Mouse (Mus musculus) adrenal gland, adult (tissue): ENCODE measurements around the gene Dnajc5g.

ENCODE experiments used
- DNase-seq, 2 experiments: peaks; one replicate each; pipeline ENCODE4 v3.0.0; 2022 to 2023; ENCODE audit warnings: low spot score in 1 of 2; ENCODE audit not compliant: inconsistent age in 2 of 2

The Dnajc5g gene

DNA sequence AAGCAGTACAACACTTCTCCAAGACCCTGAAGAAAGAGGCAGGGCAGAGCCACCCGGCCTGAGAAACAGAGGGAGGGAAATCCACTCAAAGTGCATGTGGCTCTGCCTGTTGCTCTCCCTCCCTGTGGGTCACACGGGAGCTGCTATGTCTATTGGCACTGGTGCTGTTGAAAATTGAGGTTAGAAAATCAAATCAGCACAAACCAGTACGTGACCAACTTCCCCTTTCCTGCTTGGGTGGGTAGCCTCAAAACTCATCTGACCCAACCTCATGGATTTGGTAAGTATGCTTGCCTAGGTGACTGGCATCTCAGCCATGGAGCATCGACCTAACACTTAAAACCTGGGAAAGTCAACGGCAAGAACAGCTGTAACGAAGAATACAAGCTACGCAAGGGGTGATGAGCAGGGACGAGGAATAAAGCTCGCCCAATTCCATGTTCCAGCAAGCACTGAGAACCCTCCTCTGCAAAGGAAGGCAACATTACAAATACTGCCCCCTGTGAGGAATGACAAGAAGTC lies at the start of gene Dnajc5g:
Dnajc5g (plus strand) TSS at position 472 of the 522 bp plus-strand sequence.
- DNase-seq: no peak

GRCm38 (mm10) chr5:31069810-31070209 lies 36.3 kb upstream of the Dnajc5g start:
- no peak for DNase-seq

DNA sequence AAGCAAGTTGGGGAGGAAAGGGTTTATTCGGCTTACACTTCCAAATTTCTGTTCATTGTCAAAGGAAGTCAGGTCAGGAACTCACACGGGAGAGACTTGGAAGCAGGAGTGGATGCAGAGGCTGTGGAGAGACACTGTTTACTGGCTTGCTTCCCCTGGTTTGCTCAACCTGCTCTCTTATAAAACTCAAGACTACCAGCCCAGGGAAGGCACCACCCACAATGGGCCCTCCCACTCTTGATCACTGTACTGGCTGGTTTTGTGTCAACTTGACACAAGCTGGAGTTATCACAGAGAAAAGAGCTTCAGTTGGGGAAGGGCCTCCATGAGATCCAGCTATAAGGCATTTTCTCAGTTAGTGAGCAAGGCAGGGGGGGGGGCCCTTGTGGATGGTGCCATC lies 35.0 kb upstream of the Dnajc5g start:
- DNase-seq: no peak

- no peak for DNase-seq
These were observed 34.3 kb upstream of the Dnajc5g start for GRCm38 (mm10) chr5:31071821-31072220.

GRCm38 (mm10) chr5:31073176-31073575 lies 32.9 kb upstream of the Dnajc5g start:
- DNase-seq: peak; percentile 58 to 64

DNA sequence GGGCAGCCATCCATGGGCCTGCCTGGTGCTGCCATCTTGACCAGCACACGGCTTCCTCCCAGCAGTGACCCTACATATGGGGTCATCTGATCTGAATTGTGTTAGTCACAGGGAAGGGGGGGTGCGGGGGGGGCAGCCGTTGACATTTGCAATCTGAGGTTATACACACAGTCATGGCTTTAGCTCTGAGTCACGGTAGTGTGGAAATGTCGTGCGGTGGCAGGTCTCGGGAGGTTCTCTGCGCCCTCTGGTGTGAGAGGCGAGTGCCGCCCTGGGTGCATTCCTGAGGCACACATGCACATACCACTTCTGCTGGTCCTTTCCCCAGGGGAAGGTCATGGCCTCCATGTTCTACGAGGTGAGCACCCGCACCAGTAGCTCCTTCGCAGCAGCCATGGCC lies 29.7 kb upstream of the Dnajc5g start:
- peak; percentile 77 to 82 for DNase-seq

DNA sequence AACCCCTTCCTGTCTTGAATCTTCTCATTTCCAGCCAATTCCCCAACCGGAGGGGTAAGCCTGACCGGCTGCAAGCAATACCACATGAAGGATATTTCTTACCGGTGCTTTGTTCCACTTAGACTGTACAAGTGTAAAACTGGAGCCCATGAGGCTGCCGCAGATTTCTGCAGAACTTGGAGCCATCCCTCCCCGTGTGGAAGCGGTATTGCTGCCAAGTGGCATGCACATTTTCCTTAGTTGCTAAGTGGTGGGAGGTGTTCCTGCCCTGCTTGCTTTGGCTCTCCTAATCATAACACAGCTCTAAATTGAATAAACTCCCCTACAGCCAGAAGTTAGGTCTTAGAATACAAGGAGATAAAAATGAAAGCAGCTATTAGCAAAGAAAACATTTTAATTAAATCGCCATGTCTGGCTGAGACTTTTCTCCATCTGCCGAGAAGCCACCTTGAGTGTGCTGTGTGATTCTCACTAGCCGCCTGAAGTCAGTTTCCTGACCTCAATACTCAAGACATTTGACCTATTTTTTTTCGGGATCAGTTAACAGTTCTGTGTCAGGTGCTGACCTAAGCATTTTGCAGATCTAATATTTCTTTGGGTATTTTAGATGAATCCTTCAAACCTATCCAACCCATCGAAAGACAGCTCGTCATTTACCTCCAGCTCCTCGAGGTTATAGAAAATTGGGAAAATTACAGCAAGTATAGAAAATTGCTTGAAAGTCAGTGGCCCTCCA lies 25.9 kb upstream of the Dnajc5g start:
- DNase-seq: no peak

DNA sequence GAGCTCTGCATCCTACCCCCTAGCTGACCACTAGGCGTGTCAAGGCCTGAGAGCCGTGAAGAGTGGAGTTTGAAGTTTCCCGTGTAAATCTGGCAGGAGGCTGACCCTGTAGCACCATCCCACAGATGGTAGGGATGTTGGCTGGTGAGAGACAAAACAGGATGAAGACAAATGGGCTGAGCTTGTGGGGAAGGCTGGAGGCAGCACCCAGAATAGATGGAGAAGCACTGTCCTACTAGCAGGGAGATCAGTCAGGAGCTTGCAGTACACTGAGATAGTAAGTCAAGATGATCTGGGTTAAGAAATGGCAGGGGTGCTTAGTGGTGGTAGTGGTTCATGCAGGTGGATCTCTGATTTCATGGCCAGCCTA lies 25.3 kb upstream of the Dnajc5g start:
- DNase-seq: no peak

DNA sequence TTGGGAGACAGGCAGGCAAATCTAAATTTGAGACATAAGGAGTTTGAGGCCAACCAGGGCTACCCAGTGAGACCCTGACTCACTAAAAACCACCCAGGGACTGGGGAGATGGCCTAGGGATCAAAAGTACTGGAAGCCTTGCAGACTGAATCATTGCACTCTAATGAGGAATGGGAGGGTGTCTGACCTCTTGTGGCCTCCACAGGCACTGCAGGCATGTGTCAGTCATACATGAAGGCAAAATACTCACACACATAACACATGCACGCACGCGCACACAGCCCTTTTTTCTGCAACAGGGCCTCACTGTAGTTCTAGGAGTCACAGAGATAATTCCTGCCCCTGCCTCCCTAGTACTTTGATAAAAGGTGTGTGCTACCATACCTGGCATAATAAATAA lies 24.7 kb upstream of the Dnajc5g start:
- DNase-seq: peak; percentile 55 to 79

DNA sequence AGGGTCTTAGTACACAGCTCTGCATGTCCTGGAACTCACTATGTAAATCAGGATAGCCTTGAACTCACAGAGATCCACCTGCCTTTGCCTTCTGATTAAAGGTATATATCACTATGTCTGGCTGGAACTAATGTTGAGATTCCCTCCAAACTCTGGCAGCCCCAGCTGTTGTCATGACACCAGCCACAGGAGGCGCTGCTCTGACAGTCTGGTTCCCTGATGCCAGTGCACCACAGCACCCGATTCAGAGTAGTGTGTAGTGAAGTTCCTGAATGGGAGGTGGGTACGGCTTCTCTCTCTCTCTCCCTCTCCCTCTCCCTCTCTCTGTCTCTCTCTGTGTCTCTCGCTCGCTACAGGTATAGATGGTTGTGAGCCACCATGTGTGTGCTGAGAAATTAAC lies 23.7 kb upstream of the Dnajc5g start:
- peak; percentile 60 to 81 for DNase-seq

- peak; percentile 39 to 72 for DNase-seq
These were observed 23.0 kb upstream of the Dnajc5g start for GRCm38 (mm10) chr5:31082935-31083625.

- no peak for DNase-seq
These were observed 22.1 kb upstream of the Dnajc5g start for GRCm38 (mm10) chr5:31083949-31084348.

DNA sequence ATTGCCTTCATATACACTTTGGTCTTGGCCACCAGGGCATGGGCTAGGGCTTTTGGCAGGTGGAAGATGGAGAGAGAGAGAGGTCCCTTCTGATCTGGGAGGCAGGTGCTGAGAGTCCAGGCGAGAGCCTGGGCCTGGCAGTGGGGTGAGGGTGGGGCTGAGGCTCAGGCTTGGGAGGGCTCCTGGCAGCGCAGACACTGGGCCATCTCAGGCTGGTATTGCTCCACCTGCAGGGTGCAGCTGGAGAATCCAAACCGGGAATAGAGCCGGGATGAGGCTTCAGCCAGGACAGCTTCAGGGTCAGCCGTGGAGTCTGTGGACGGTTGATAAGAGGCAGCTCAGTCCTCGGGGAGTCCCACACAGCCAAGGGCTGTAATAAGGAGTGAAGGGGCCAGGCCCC lies 19.5 kb upstream of the Dnajc5g start:
- peak in 1 of 2 experiments; percentile 30 for DNase-seq

GRCm38 (mm10) chr5:31087131-31087530 lies 19.0 kb upstream of the Dnajc5g start:
- DNase-seq: peak in 1 of 2 experiments; percentile 31

DNA sequence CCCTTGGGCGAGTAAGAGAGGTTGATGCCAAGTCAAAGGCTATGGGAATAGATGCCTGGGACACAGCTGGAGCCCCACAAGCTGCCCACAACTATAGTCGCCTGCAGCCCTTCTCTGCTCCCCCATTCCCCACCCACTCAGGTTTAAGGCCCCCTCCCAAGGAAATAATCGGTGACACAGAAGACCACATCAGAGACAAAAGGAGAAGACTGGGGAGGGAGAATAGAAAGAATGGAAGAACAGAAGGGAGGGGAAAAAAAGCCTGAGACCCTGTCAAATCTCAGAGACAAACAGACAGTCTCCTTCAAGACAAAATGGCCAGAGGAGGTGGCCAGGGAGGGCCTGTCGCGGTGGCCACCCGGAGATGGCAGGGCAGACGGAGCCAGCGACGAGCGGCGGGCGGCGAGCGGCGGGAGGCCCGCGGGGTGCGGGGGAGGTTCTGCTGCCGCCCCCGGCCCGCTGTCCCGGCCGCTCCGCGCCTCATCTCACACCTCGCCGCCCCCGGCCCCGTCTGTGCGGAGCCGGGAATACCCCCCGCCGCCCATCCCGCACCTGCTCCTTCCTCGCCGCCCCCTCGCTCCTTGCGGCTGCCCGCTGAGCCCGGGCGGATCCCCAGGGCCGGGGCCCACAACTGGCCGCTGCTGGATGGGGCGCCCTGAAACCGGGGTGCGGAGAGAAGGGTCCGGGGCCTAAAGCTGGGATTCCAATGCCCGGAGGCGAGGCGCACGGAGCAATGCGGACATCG lies 13.7 kb upstream of the Dnajc5g start:
- no peak for DNase-seq

DNA sequence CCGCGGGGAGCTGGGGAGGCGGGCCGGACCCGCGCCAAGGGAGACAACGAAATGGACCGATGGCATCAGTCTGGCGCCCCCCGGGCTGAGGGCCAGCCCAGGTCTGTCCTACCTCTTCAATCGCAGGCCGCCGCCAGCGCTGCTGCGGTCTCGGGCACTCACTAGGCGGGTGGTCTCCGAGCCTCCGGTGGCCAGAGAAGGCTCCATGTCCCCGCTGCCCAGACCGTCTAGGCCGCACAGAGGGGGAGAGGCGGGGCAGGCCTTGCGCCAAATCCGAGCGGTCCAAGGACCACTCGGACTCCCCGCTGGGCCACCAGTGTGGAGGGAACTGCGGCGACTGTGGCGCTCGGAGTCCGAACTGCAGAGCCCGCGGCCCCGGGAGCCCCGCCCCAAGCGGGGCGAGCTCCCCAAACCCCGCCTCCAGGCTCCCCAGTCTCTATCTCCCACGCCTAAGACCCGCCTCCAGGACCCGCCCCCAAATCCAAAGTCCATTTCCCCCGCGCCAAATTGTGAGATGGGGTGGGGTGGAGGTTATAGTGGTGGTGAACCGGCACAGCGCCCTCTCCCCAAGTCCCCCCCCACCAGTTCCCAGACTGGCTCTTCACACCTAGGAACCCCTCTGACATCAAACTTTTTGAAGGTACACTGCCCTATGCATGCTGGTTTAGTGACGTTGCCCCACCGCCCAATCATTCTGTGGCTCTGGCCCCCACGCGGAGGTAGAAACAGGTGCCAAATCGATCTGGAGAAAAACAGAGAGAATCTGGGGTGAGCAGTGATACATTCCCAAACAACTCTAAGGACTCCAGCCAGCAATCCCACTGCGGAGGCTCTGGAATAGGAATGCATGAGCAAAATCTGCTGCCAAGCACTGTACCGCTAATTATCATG lies 12.7 kb upstream of the Dnajc5g start:
- DNase-seq: peak; percentile 40 to 67

DNA sequence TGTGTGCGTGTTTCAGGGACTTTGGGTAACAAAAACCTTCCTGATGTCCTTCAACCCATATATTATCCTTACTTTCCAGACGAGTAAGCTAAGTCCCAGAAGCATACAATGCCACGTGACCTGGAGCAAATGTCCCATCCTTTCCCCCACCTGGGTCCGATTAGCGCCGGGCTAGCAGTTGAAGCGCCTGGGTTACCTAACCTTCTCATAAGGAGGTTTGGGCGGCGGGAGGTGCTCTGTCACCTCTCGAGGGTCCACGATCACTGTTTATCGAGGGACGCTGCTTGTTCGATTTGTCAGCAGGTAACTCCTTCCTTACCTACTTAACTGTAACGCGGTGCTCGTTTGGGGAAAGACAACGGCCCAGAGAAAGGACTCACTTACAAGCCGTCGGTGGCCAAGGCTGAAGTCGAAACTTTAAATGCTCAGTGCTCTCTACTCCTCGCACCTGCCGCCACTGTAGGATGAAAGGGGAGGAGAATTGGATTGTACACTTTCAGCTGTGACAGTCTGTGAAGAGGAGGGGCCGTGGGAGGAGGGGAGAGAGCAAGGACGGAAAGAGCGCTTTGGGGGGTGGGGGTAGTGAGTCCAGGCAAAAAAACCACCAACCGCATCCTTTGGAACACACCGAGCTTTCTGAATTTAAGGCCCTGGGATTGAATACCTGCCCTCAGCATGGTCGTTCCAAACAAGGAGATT lies 11.8 kb upstream of the Dnajc5g start:
- peak in 1 of 2 experiments; percentile 33 for DNase-seq

DNA sequence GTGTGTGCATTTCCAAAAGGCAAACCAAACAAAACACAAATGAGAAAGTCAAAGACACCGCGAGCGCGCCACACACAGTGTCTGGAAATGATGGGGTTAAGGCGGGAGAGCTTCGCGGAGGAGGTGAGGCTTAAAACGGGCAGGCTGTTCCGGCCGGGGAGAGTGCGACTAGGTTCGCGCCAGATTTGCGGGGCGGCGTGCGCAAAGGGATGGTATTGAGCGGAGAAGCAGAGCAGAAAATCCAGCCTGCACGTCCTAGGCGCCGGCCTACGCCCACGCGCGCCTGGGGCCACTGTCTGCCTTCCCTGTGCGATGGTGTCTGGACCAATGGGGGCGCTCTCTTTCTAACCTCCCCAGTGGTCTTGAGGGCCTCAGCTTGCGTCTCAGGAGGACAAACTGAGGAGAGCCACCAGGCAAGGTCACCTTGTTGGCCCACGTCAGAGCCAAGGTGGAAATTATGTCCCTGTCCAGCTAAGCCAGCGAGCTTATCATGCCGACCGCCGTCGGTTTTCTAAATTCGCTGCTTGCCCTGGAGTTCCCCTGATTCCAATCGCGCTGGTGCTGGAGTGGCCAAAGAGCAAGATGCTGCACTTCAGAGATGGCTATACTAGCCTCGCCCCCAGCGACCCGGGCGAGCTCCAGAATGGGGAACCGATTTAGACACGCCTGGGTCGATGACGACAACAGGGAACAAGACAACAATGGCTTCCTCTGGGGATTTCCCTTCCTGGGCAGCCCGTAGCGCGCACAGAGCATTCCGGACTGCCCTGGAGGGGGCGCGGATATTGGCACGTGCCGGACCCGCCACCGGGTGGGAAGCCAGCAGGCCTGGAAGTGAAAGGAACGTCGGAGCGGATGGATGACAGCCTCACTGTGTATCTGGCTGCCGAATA lies 11.0 kb upstream of the Dnajc5g start:
- peak; percentile 50 to 76 for DNase-seq
